Mouse (Mus musculus) small intestine, adult 2 months (tissue): Measurements from ENCODE around the gene Traf4. TPM values are rescaled to one million over a fixed set of nuclear protein-coding genes. Genes with fewer than 3 reads are reported as not detected.

Experiments
- H3K27ac ChIP-seq: fragments of 200-500 bp; 2 replicates; pipeline ENCODE4 v1.5.1; 2012; ENCODE audit warnings: low read depth, low read length, control low read depth, inconsistent platforms; ENCODE audit not compliant: insufficient read depth
- H3K27me3 ChIP-seq: fragments of 200-500 bp; 2 replicates; pipeline ENCODE4 v1.6.1; 2012; ENCODE audit warnings: mild to moderate bottlenecking, moderate library complexity, low read length, inconsistent platforms; ENCODE audit not compliant: control insufficient read depth, insufficient read depth
- H3K36me3 ChIP-seq: fragments of 200-500 bp; 2 replicates; pipeline ENCODE4 v1.6.1; 2012; ENCODE audit warnings: mild to moderate bottlenecking, low read length, control low read depth, inconsistent platforms; ENCODE audit not compliant: control insufficient read depth, insufficient read depth
- H3K4me1 ChIP-seq: fragments of 200-500 bp; 2 replicates; pipeline ENCODE4 v1.6.1; 2012; ENCODE audit warnings: low read length, inconsistent platforms, mixed read lengths; ENCODE audit not compliant: control insufficient read depth, insufficient read depth, insufficient read length
- H3K4me3 ChIP-seq: fragments of 200-500 bp; 2 replicates; pipeline ENCODE4 v1.5.1; 2012; ENCODE audit warnings: low read depth, mild to moderate bottlenecking, control low read depth, inconsistent platforms, low read length, moderate library complexity
- CTCF ChIP-seq: fragments of 200-500 bp; IDR thresholded peaks from 2 replicates; pipeline ENCODE4 v1.5.1; 2012; ENCODE audit warnings: low read depth, mild to moderate bottlenecking, control low read depth, inconsistent platforms, low read length, moderate library complexity, mixed read lengths; ENCODE audit not compliant: insufficient replicate concordance, insufficient read length; ENCODE audit errors: extremely low read depth
- POLR2A ChIP-seq: fragments of 200-500 bp; IDR thresholded peaks from 2 replicates; pipeline ENCODE4 v1.6.1; 2012; ENCODE audit warnings: low read depth, mild to moderate bottlenecking, control low read depth, inconsistent platforms, low read length, moderate library complexity
- WGBS: fragments of 180-500 bp; shearing (Covaris S2); methylation state at CpG from one replicate; pipeline ENCODE4 v1.1.7; 2018; 5-methylcytosine and 5-hydroxymethylcytosine counted together
- polyA plus RNA-seq: library from polyadenylated mRNA; depleted of rRNA; stranded (reverse); fragments of >200 nt; gene quantifications from 2 replicates; pipeline ENCODE4 v1.2.3, GENCODE M21; 2012; rRNA removed

Gene Traf4
- polyA plus RNA-seq, 1 experiment, result 99.5 TPM

GRCm38 (mm10) chr11:78113616-78114015 lies 51.8 kb downstream of the Traf4 start:
- Histone ChIP-seq H3K4me3 (no peak overlapping the region), H3K27ac (no peak overlapping the region), H3K27me3 (no peaks in the 10 kb centered on the region), H3K36me3 (no peaks in the 10 kb centered on the region), H3K4me1 (no peaks in the 10 kb centered on the region; the same call in 1 of the 2 replicates)
- WGBS, result 92% methylated on average over 2 of the region's 2 CpGs
- no peak for TF ChIP-seq POLR2A
- TF ChIP-seq CTCF, result no peak

Other genes starting within 250 kb of the Traf4 start
- 0.41 and 0.46 TPM in 2 replicates for gene Sez6, start 234.8 kb downstream of the Traf4 start, polyA plus RNA-seq
- 21.7 and 33.0 TPM in 2 replicates for gene Phf12, start 182.8 kb downstream of the Traf4 start, polyA plus RNA-seq
- gene Dhrs13, start 133.3 kb downstream of the Traf4 start, polyA plus RNA-seq, result 3.8 and 3.9 TPM in 2 replicates
- gene Flot2, start 127.7 kb downstream of the Traf4 start, polyA plus RNA-seq, result 16.2 and 19.7 TPM in 2 replicates
- 12.2 and 17.3 TPM in 2 replicates for gene Eral1, start 85.2 kb downstream of the Traf4 start, polyA plus RNA-seq
- gene Fam222b, start 70.9 kb downstream of the Traf4 start, polyA plus RNA-seq, result 13.1 and 29.2 TPM in 2 replicates
- gene Nek8, start 11.1 kb upstream of the Traf4 start, polyA plus RNA-seq, result 5.0 and 6.6 TPM in 2 replicates
- 15.0 and 15.3 TPM in 2 replicates for gene Tlcd1, start 11.1 kb upstream of the Traf4 start, polyA plus RNA-seq
- 31.9 and 66.4 TPM in 2 replicates for gene Rpl23a, start 18.0 kb upstream of the Traf4 start, polyA plus RNA-seq
- gene Rab34, start 22.8 kb upstream of the Traf4 start, polyA plus RNA-seq, result 12.2 and 13.0 TPM in 2 replicates
- 0.11 TPM in 1 of 2 replicates, not detected in the other for gene Proca1, start 27.8 kb upstream of the Traf4 start, polyA plus RNA-seq
- gene Sdf2, start 80.2 kb upstream of the Traf4 start, polyA plus RNA-seq, result 91.3 and 125 TPM in 2 replicates
- gene Supt6, start 80.4 kb upstream of the Traf4 start, polyA plus RNA-seq, result 19.2 and 28.5 TPM in 2 replicates
- gene 2610507B11Rik, start 96.2 kb upstream of the Traf4 start, polyA plus RNA-seq, result 38.2 and 51.7 TPM in 2 replicates
- gene BC030499, start 125.3 kb upstream of the Traf4 start, polyA plus RNA-seq, result 0.14 and 0.18 TPM in 2 replicates
- 5.1 and 7.5 TPM in 2 replicates for gene Spag5, start 135.9 kb upstream of the Traf4 start, polyA plus RNA-seq
- gene Aldoc, start 157.4 kb upstream of the Traf4 start, polyA plus RNA-seq, result 8.8 and 11.7 TPM in 2 replicates
- gene Pigs, start 162.8 kb upstream of the Traf4 start, polyA plus RNA-seq, result 47.6 and 70.8 TPM in 2 replicates
- gene Unc119, start 177.9 kb upstream of the Traf4 start, polyA plus RNA-seq, result 12.7 and 13.3 TPM in 2 replicates
- gene Foxn1, start 221.0 kb upstream of the Traf4 start, polyA plus RNA-seq, result 0.06 TPM in 1 of 2 replicates, not detected in the other